Mouse (Mus musculus): Measurements from ENCODE around the gene Tfb2m. TPM values are rescaled to one million over a fixed set of nuclear protein-coding genes. Genes with fewer than 3 reads are reported as not detected.

The Tfb2m gene
- polyA plus RNA-seq, 1 experiment from 2014 or later: 38.9 TPM

GRCm38 (mm10) chr1:179578625-179579024 is 32.6 kb upstream of the Tfb2m start:
- DNase-seq (ENCODE audit: low spot score) (no peak), ATAC-seq (replicated peaks; ENCODE audit: low FRiP score, low read depth) (no peak)
- Histone ChIP-seq H3K4me2 (ENCODE audit: low read length) (no peak overlapping the region), H3K27ac (no peak overlapping the region), H3K36me3 (ENCODE audit: insufficient read depth, low read length) (peaks cover 5% of the 10 kb centered on the region; the same call in 1 of the 2 replicates), H3K4me1 (replicated peaks; ENCODE audit: insufficient read depth, low read length) (peaks cover 8% of the 10 kb centered on the region; the same call in 1 of the 2 replicates), H3K9me3 (replicated peaks; ENCODE audit: low read length) (no peaks in the 10 kb centered on the region), H3K27me3 (ENCODE audit: insufficient read depth, low read length) (no peaks in the 10 kb centered on the region), H3K9ac (ENCODE audit: low read depth, low read length) (no peak overlapping the region), H3K4me3 (replicated peaks; ENCODE audit: low read depth, low read length) (no peak overlapping the region)
- TF ChIP-seq CTCF (IDR thresholded peaks at IDR 0.05; ENCODE audit: low read depth): no peak
- 76% methylated on average over 6 of the region's 6 CpGs for WGBS

- ATAC-seq (replicated peaks; ENCODE audit: low FRiP score, low read depth): no peak
- no peak overlapping the region for H3K4me2 ChIP-seq (ENCODE audit: low read length)
- no peaks in the 10 kb centered on the region for H3K36me3 ChIP-seq (ENCODE audit: insufficient read depth, low read length)
- no peak overlapping the region for H3K4me3 ChIP-seq (replicated peaks; ENCODE audit: low read depth, low read length)
- H3K9ac ChIP-seq (ENCODE audit: low read depth, low read length): no peak overlapping the region
- H3K27me3 ChIP-seq (ENCODE audit: insufficient read depth, low read length): no peaks in the 10 kb centered on the region
- no peaks in the 10 kb centered on the region for H3K4me1 ChIP-seq (replicated peaks; ENCODE audit: insufficient read depth, low read length)
- DNase-seq (ENCODE audit: low spot score): peak; percentile 36
- WGBS: 51% methylated on average over 6 of the region's 6 CpGs
- peak overlapping the region; percentile 37; the same call in 1 of the 2 replicates for H3K27ac ChIP-seq
- TF ChIP-seq CTCF (IDR thresholded peaks at IDR 0.05; ENCODE audit: low read depth): no peak
- H3K9me3 ChIP-seq (replicated peaks; ENCODE audit: low read length): no peaks in the 10 kb centered on the region
Measured at GRCm38 (mm10) chr1:179573650-179574206, 27.7 kb upstream of the Tfb2m start.

- no peaks in the 10 kb centered on the region for H3K9me3 ChIP-seq (replicated peaks; ENCODE audit: low read length)
- H3K4me1 ChIP-seq (replicated peaks; ENCODE audit: insufficient read depth, low read length): 0 out of 2 replicates have a peak, but pooled peaks cover 3% of the 10 kb centered on the region
- WGBS: 81% methylated on average over 4 of the region's 4 CpGs
- H3K4me2 ChIP-seq (ENCODE audit: low read length): no peak overlapping the region
- no peaks in the 10 kb centered on the region for H3K27me3 ChIP-seq (ENCODE audit: insufficient read depth, low read length)
- H3K4me3 ChIP-seq (replicated peaks; ENCODE audit: low read depth, low read length): no peak overlapping the region
- no peak overlapping the region for H3K27ac ChIP-seq
- H3K9ac ChIP-seq (ENCODE audit: low read depth, low read length): no peak overlapping the region
- DNase-seq (ENCODE audit: low spot score): no peak
- ATAC-seq (replicated peaks; ENCODE audit: low FRiP score, low read depth): no peak
- TF ChIP-seq CTCF (IDR thresholded peaks at IDR 0.05; ENCODE audit: low read depth): no peak
- H3K36me3 ChIP-seq (ENCODE audit: insufficient read depth, low read length): no peaks in the 10 kb centered on the region
Measured at GRCm38 (mm10) chr1:179571686-179572085, 25.6 kb upstream of the Tfb2m start.

- Histone ChIP-seq H3K9me3 (replicated peaks; ENCODE audit: low read length) (no peaks in the 10 kb centered on the region), H3K4me1 (replicated peaks; ENCODE audit: insufficient read depth, low read length) (0 out of 2 replicates have a peak, but pooled peaks cover 3% of the 10 kb centered on the region), H3K4me3 (replicated peaks; ENCODE audit: low read depth, low read length) (no peak overlapping the region), H3K4me2 (ENCODE audit: low read length) (no peak overlapping the region), H3K9ac (ENCODE audit: low read depth, low read length) (no peak overlapping the region), H3K36me3 (ENCODE audit: insufficient read depth, low read length) (no peaks in the 10 kb centered on the region), H3K27me3 (ENCODE audit: insufficient read depth, low read length) (no peaks in the 10 kb centered on the region), H3K27ac (no peak overlapping the region)
- 78% methylated on average over 1 of the region's 1 CpGs for WGBS
- peak; percentile 15 for DNase-seq (ENCODE audit: low spot score)
- ATAC-seq (replicated peaks; ENCODE audit: low FRiP score, low read depth): 0 out of 2 replicates have a peak, but pooled peaks have one; percentile 25
- no peak for TF ChIP-seq CTCF (IDR thresholded peaks at IDR 0.05; ENCODE audit: low read depth)
Measured at GRCm38 (mm10) chr1:179570482-179570881, 24.4 kb upstream of the Tfb2m start.

GRCm38 (mm10) chr1:179568690-179569398 is 22.8 kb upstream of the Tfb2m start:
- 0 out of 2 replicates have a peak, but pooled peaks cover 3% of the 10 kb centered on the region for H3K4me1 ChIP-seq (replicated peaks; ENCODE audit: insufficient read depth, low read length)
- no peak for TF ChIP-seq CTCF (IDR thresholded peaks at IDR 0.05; ENCODE audit: low read depth)
- no peak overlapping the region for H3K27ac ChIP-seq
- H3K27me3 ChIP-seq (ENCODE audit: insufficient read depth, low read length): no peaks in the 10 kb centered on the region
- H3K9me3 ChIP-seq (replicated peaks; ENCODE audit: low read length): no peaks in the 10 kb centered on the region
- WGBS: 57% methylated on average over 4 of the region's 4 CpGs
- ATAC-seq (replicated peaks; ENCODE audit: low FRiP score, low read depth) (no peak), DNase-seq (ENCODE audit: low spot score) (no peak)
- H3K4me2 ChIP-seq (ENCODE audit: low read length): no peak overlapping the region
- H3K9ac ChIP-seq (ENCODE audit: low read depth, low read length): no peak overlapping the region
- no peak overlapping the region for H3K4me3 ChIP-seq (replicated peaks; ENCODE audit: low read depth, low read length)
- H3K36me3 ChIP-seq (ENCODE audit: insufficient read depth, low read length): no peaks in the 10 kb centered on the region

DNA sequence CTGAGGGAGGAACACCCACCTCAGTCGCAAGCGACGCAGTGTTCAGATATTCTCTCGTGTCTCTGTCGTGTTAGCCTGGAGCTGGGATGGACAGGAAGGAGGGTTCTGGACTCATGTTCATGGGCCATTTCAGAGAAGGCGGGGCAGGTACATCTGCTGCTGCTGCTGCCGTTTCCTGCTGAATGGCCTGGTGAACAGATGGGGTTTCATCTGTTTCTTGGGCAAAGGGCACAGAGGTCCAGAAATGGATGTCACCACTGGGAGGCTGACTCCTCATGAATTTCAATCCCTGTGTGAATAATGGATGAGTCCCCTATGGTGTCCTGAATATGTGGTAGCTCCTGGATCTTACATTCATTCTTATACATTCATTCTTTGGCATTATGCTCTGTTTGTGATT is 21.5 kb upstream of the Tfb2m start:
- ATAC-seq (replicated peaks; ENCODE audit: low FRiP score, low read depth): no peak
- no peak overlapping the region for H3K27ac ChIP-seq
- WGBS: 71% methylated on average over 7 of the region's 7 CpGs

More for the DNA sequence above, 21.5 kb upstream of the Tfb2m start:
- no peaks in the 10 kb centered on the region for H3K27me3 ChIP-seq (ENCODE audit: insufficient read depth, low read length)
- no peaks in the 10 kb centered on the region for H3K36me3 ChIP-seq (ENCODE audit: insufficient read depth, low read length)
- no peak overlapping the region for H3K4me2 ChIP-seq (ENCODE audit: low read length)
- TF ChIP-seq CTCF (IDR thresholded peaks at IDR 0.05; ENCODE audit: low read depth): no peak
- DNase-seq (ENCODE audit: low spot score): no peak
- no peak overlapping the region for H3K4me3 ChIP-seq (replicated peaks; ENCODE audit: low read depth, low read length)
- H3K4me1 ChIP-seq (replicated peaks; ENCODE audit: insufficient read depth, low read length): 0 out of 2 replicates have a peak, but pooled peaks cover 3% of the 10 kb centered on the region
- H3K9ac ChIP-seq (ENCODE audit: low read depth, low read length): no peak overlapping the region
- no peaks in the 10 kb centered on the region for H3K9me3 ChIP-seq (replicated peaks; ENCODE audit: low read length)

Data from kidney, postnatal 0 days (tissue).